Mouse (Mus musculus): ENCODE results near the gene Plk3. TPM values are rescaled to one million over a fixed set of nuclear protein-coding genes. Genes with fewer than 3 reads are reported as not detected.

Plk3 gene
- polyA plus RNA-seq, 1 experiment from 2014 or later, result 2.6 TPM

DNA sequence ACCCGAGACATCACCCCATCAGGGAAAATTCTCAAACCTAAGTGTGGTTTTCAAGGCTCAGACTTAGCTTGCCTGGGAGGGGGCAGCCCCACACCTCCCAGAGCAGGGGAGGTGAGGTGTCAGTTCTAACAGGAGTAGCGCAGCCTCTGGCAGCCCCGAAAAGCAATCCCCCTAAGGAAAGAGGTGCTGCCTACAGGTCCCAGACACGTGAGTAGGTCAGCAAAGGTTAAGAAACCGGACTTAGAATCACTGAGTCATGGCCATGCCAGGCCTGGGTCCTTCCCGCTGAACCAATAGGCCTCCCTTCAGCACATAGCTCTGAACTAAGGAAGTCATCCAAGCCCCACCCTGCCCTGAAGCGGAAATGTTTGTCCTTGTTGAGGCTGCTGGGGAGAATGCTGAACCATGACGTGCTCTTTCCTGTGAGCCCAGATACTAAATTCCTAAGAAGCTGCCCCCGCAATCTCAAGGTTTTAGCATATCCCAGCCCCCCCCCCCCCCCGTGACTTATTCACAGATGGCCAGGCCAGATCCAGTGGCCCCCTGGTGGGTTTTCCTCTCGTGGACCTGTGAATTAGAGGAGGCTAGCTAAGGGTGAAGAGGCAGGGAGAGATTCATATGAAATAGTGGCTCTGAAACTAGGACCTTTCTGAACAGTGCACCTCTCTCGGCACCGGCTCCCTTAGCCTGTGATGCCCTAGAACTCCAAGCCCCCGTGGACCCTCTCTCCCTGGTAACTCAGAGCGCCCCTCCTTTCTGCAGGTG lies 7.7 kb downstream of the Plk3 start:
- 38% methylated on average over 15 of the region's 15 CpGs for WGBS
- Histone ChIP-seq H3K9me3 (replicated peaks) (no peaks in the 10 kb centered on the region), H3K4me3 (no peak overlapping the region), H3K27me3 (replicated peaks) (peaks cover 12% of the 10 kb centered on the region; the same call in 1 of the 2 replicates), H3K9ac (peak overlapping the region; percentile 16; the same call in 1 of the 2 replicates), H3K27ac (ENCODE audit: poor library complexity, severe bottlenecking) (peak overlapping the region; percentile 74), H3K4me1 (replicated peaks) (peaks cover 21% of the 10 kb centered on the region), H3K4me2 (no peak overlapping the region), H3K36me3 (peaks cover 13% of the 10 kb centered on the region)
- peak; percentile 79 for ATAC-seq (ENCODE audit: insufficient number of reproducible peaks, low FRiP score)

DNA sequence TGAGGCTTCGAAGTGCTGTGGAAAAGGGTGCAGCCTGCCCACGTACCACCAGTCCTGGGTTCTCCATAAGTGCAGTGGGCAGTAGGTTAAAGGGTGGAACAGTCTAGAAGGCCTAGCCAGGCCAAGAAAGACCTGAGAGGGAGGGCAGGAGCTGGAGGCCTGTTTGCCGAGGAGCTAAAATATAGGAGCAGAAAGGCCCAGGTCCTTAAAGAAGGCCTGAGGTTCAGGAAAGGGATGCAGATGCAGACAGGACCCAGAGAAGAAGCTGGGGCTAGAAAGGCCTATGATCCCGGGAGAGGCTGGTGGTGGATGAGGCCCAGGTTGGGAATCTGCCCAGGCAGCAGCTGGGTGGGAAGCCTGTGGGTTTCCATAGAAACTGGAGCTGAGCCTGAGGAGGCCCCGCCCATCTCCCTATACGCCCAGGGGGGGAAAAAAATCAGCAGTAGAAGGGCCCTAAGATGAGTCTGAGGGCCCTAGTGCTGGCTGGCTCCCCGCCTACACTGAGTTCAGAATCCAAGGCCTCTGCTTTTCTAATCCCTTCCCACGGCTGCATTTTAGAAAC lies 8.3 kb downstream of the Plk3 start, which contains the start of gene Btbd19:
Gene Btbd19, minus strand, starts transcription at position 378 of the 562 bp plus-strand sequence.
- Histone ChIP-seq H3K4me1 (replicated peaks) (peaks cover 21% of the 10 kb centered on the region), H3K27ac (ENCODE audit: poor library complexity, severe bottlenecking) (peak within 1 kb of the TSS; percentile 74), H3K9me3 (replicated peaks) (no peaks in the 10 kb centered on the region), H3K4me3 (no peak within 1 kb of the TSS), H3K4me2 (0 out of 2 replicates have a peak within 1 kb of the TSS, but pooled peaks have one; percentile 4), H3K9ac (peak within 1 kb of the TSS; percentile 16; the same call in 1 of the 2 replicates), H3K27me3 (replicated peaks) (peaks cover 6% of the 10 kb centered on the region; the same call in 1 of the 2 replicates), H3K36me3 (peaks cover 13% of the 10 kb centered on the region)
- 41% methylated on average over 8 of the region's 8 CpGs for WGBS
- ATAC-seq (ENCODE audit: insufficient number of reproducible peaks, low FRiP score), result peak; percentile 24; the same call in 1 of the 2 replicates

DNA sequence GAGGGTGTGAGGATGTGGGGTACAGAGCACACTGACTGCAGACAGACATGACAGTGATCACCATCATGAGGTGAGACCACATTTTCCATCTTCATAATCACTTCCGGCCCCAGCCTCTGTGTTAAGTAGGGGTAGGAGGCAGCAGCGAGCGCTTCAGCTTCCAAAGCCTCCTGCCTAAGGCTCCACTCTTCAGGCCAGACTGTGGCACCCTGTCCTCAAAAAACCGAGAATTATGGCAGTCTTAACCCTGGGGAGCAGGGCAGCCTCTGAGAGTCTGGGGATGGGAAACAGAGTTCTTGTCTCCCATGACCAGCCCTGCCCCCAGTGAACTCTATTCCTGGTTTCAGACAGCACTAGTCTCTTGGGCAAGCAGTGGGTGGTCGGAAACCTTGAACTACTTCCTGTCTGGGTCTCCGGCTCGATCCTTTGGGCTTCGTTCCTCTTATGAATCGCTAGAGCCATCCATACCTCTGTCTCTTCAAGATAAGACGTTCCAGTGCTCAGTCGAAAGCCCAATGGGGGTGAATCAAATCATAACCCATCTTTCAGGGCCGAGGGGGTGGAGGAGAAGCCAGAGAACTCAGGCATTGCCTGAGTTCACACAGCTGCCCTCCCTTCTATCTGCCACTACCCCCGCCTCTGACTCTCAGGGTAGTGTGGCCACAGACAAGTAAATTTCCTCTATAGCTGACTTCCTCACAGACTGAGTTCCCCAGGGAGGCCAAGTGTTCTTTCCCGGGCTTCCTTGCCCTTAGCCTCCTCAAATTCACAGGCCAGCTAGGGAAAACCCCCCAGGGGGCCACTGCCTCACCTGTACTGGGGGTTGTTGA lies 9.0 kb downstream of the Plk3 start:
- no peaks in the 10 kb centered on the region for H3K9me3 ChIP-seq (replicated peaks)
- H3K36me3 ChIP-seq, result peaks cover 13% of the 10 kb centered on the region
- H3K4me2 ChIP-seq, result 0 out of 2 replicates have a peak overlapping the region, but pooled peaks have one; percentile 4
- H3K27ac ChIP-seq (ENCODE audit: poor library complexity, severe bottlenecking), result peak overlapping the region; percentile 61
- H3K4me3 ChIP-seq, result no peak overlapping the region
- peaks cover 24% of the 10 kb centered on the region for H3K4me1 ChIP-seq (replicated peaks)
- peak overlapping the region; percentile 16; the same call in 1 of the 2 replicates for H3K9ac ChIP-seq
- H3K27me3 ChIP-seq (replicated peaks), result peaks cover 3% of the 10 kb centered on the region; the same call in 1 of the 2 replicates
- no peak for ATAC-seq (ENCODE audit: insufficient number of reproducible peaks, low FRiP score)
- 50% methylated on average over 14 of the region's 14 CpGs for WGBS

DNA sequence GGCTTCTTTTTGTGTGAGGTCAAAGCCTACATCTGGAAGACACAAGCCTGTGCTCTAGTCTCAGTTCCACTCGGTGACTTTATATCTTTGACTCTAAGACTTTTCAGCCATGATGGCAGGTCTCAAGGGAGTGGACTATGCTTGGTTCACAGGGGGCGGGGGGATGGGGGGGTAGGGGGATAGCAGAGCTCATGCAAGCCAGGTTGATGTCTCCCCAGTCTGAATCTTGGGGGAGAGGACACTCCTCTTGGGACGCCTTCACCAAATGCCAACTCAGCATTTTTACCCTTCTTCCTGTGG lies 9.6 kb downstream of the Plk3 start:
- no peak overlapping the region for H3K4me2 ChIP-seq
- H3K36me3 ChIP-seq, result peaks cover 12% of the 10 kb centered on the region
- peaks cover 25% of the 10 kb centered on the region for H3K4me1 ChIP-seq (replicated peaks)
- no peaks in the 10 kb centered on the region for H3K9me3 ChIP-seq (replicated peaks)
- no peak for ATAC-seq (ENCODE audit: insufficient number of reproducible peaks, low FRiP score)
- no peak overlapping the region for H3K9ac ChIP-seq
- no peak overlapping the region for H3K4me3 ChIP-seq
- 87% methylated on average over 3 of the region's 3 CpGs for WGBS
- H3K27ac ChIP-seq (ENCODE audit: poor library complexity, severe bottlenecking), result 0 out of 2 replicates have a peak overlapping the region, but pooled peaks have one; percentile 61
- peaks cover 3% of the 10 kb centered on the region; the same call in 1 of the 2 replicates for H3K27me3 ChIP-seq (replicated peaks)

DNA sequence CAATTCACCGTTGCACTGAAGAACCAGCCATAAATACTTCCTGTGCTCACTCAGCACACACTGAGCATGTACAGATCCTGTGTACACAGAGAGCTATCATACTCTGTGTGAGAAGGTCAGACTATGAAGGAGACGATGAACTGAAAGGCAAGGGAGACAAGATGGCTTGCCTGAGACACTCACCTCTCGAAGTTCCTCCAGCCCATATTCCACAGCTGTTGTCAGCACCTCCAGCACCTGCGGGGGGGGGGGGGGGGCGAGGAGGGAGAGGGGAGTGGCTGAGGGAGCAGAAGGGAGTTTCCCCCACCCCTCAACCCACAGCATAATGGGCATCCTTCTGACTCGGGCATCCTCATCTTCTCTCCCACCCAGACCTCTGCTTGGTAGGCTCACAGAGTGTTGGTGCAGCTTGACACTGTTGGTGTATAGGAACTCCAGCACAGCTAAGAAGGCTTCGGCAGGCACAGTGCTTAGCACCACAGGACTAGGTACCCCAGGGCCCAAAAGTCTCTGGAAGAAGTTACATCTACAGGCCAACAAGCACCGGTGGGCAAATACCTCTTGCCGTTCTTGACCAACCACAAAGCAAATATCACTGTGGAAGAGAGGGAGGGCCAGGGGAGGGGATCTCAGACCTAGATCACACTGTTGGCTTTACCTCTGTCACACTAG lies 10.1 kb downstream of the Plk3 start:
- no peak overlapping the region for H3K27ac ChIP-seq (ENCODE audit: poor library complexity, severe bottlenecking)
- H3K4me3 ChIP-seq, result no peak overlapping the region
- ATAC-seq (ENCODE audit: insufficient number of reproducible peaks, low FRiP score), result no peak
- no peak overlapping the region for H3K9ac ChIP-seq
- no peaks in the 10 kb centered on the region for H3K9me3 ChIP-seq (replicated peaks)
- no peak overlapping the region for H3K4me2 ChIP-seq
- H3K27me3 ChIP-seq (replicated peaks), result peaks cover 3% of the 10 kb centered on the region; the same call in 1 of the 2 replicates
- 67% methylated on average over 8 of the region's 9 CpGs for WGBS
- H3K36me3 ChIP-seq, result peaks cover 7% of the 10 kb centered on the region
- H3K4me1 ChIP-seq (replicated peaks), result peaks cover 25% of the 10 kb centered on the region

DNA sequence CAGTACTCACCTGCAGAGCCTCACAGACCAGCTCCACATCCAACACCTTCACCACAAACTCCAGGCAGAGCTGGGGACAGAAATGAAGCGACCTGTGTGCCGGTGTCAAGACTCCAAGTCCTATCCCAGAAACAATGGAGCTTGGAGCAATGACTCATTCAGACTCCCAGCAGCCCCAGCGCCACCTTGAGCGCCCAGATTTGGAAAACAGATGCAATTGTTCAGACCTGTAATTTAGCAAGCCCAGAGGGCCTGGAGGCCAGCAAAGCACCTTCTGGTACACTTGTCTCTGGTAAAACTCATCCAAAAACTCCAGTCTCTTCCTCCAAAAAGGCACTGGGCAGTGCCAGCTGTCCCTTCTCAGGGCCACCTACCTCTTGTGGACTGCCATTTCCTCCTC lies 11.6 kb downstream of the Plk3 start:
- whole genome bisulfite sequencing, result 78% methylated on average over 4 of the region's 4 CpGs
- Histone ChIP-seq H3K27ac (ENCODE audit: poor library complexity, severe bottlenecking) (no peak overlapping the region), H3K9ac (no peak overlapping the region), H3K36me3 (no peaks in the 10 kb centered on the region), H3K4me3 (no peak overlapping the region), H3K27me3 (replicated peaks) (no peaks in the 10 kb centered on the region), H3K4me2 (no peak overlapping the region), H3K4me1 (replicated peaks) (peaks cover 25% of the 10 kb centered on the region), H3K9me3 (replicated peaks) (no peaks in the 10 kb centered on the region)
- no peak for ATAC-seq (ENCODE audit: insufficient number of reproducible peaks, low FRiP score)

DNA sequence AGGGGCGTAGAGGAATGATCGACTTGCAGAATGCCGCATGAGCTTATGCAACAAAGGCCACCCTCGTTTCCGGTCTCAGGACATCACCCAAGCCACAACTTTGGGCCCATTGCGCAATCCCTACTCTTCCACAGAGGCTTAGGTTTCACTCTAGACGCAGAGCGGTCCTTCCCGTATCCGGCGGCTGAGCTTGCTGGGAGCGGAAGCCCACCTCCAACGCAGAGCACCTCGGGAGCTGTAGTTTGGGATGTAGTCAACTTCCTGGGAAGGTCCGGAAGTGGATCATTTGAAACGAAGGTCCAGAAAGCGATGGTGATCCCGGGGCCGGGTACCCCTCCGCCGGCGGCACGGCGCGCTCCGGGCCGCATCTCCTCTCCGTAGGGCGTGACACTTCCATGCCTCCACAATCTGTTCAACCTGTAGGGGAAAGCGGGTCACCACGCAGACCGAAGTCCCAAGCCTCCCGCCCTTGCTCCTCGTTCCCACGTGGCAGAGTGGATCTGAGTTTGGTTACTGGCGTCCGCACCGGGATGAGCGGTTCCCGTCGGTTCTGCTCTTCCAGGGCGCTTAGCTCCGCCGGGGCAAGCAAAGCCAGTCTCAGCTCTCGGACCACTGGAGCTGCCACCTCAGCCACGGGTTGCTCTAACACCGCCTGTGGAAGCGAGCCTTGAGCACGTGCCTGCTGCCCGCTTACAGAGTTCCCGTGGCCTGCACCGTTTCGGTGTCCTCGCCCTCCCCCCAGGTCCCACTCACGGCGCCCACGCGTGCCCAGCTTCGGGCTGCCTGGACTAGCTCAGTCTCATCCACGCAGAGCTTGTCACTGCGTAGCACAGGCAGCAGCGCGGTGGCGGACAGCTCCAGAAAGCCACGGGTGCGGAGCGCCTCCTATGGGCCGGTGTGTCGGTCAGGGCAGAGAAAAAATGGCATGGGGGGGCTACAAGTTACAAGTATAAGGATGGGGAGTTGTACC lies 13.0 kb downstream of the Plk3 start:
- peak overlapping the region; percentile 76 for H3K27ac ChIP-seq (ENCODE audit: poor library complexity, severe bottlenecking)
- no peaks in the 10 kb centered on the region for H3K9me3 ChIP-seq (replicated peaks)
- peak overlapping the region; percentile 99 for H3K4me2 ChIP-seq
- H3K27me3 ChIP-seq (replicated peaks), result no peaks in the 10 kb centered on the region
- peak overlapping the region; percentile 72 for H3K9ac ChIP-seq
- peaks cover 19% of the 10 kb centered on the region for H3K4me1 ChIP-seq (replicated peaks)
- peak; percentile 90 for ATAC-seq (ENCODE audit: insufficient number of reproducible peaks, low FRiP score)
- under 1% methylated on average over 69 of the region's 69 CpGs for WGBS
- peak overlapping the region; percentile 57 for H3K4me3 ChIP-seq
- no peaks in the 10 kb centered on the region for H3K36me3 ChIP-seq

DNA sequence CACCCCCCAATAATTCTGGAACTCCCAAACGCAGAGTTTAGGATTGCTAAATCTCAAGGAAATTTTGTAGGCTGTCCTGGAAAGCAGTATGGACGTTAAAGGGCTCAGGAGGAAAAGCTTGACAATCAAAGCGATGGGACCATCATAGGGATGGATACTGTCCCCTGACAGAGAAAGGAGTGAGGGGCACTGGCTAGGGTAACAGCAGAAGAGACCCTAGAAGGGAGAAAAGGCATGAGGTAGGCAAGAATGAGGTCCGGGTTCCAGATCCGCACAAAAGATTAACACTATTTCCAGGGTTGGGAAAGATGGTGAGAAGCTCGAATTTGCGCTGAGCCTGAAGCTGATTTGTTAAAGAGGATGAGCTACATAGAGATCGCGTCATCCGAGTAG lies 13.7 kb downstream of the Plk3 start:
- Histone ChIP-seq H3K9ac (peak overlapping the region; percentile 66), H3K4me2 (peak overlapping the region; percentile 99), H3K36me3 (no peaks in the 10 kb centered on the region), H3K27me3 (replicated peaks) (no peaks in the 10 kb centered on the region), H3K9me3 (replicated peaks) (no peaks in the 10 kb centered on the region), H3K27ac (ENCODE audit: poor library complexity, severe bottlenecking) (peak overlapping the region; percentile 76), H3K4me3 (peak overlapping the region; percentile 57), H3K4me1 (replicated peaks) (peaks cover 12% of the 10 kb centered on the region)
- ATAC-seq (ENCODE audit: insufficient number of reproducible peaks, low FRiP score), result no peak
- WGBS, result 6% methylated on average over 10 of the region's 10 CpGs

DNA sequence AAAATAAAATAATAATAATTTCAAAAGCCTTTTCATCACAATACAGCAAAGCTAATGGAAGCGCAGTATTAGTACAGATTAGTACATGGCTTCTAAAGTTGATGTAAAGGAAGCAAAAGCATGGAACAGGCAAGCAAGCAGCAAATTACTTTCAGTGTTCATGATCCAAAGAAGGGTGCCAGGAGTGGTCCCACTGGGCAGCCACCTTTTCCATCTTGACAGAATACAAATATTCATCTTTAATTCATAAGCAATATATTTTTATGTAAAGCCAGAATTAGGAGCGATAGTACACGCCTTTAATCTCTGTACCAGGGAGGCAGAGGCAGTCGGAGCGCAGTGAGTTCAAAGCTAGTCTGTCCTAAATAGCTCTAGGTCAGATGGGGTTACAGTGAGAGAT lies 14.1 kb downstream of the Plk3 start:
- peak overlapping the region; percentile 76 for H3K27ac ChIP-seq (ENCODE audit: poor library complexity, severe bottlenecking)
- no peaks in the 10 kb centered on the region for H3K9me3 ChIP-seq (replicated peaks)
- H3K9ac ChIP-seq, result peak overlapping the region; percentile 66
- 75% methylated on average over 5 of the region's 5 CpGs for WGBS
- H3K27me3 ChIP-seq (replicated peaks), result no peaks in the 10 kb centered on the region
- no peaks in the 10 kb centered on the region for H3K36me3 ChIP-seq
- ATAC-seq (ENCODE audit: insufficient number of reproducible peaks, low FRiP score), result no peak
- peaks cover 8% of the 10 kb centered on the region for H3K4me1 ChIP-seq (replicated peaks)
- peak overlapping the region; percentile 99 for H3K4me2 ChIP-seq
- peak overlapping the region; percentile 57 for H3K4me3 ChIP-seq

DNA sequence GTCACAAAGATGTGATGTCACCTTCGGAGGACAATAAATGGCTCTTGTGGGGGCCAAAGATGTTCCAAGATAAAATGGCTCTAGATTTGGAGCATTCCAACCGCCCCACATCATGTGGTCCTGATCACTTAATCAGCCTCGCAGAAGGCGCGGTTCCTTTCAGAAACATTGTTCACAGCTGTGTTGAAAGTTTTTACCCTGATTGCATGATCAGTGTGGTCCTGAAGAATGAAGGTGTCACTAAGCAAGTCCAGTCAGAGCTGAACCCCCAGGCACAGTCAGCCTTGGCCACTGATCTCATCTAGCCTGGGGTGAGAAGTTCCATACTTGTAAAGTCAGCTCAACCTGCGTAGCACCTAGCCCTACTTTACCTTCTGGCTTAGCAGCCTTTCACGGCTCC lies 15.8 kb downstream of the Plk3 start:
- H3K27me3 ChIP-seq (replicated peaks), result no peaks in the 10 kb centered on the region
- 0 out of 2 replicates have a peak, but pooled peaks cover 3% of the 10 kb centered on the region for H3K4me1 ChIP-seq (replicated peaks)
- H3K9me3 ChIP-seq (replicated peaks), result no peaks in the 10 kb centered on the region
- 92% methylated on average over 7 of the region's 7 CpGs for WGBS
- no peak for ATAC-seq (ENCODE audit: insufficient number of reproducible peaks, low FRiP score)
- no peak overlapping the region for H3K4me3 ChIP-seq
- H3K4me2 ChIP-seq, result no peak overlapping the region
- H3K36me3 ChIP-seq, result no peaks in the 10 kb centered on the region
- no peak overlapping the region for H3K9ac ChIP-seq
- no peak overlapping the region for H3K27ac ChIP-seq (ENCODE audit: poor library complexity, severe bottlenecking)
